Mouse (Mus musculus): Measurements from ENCODE around the gene Acadvl. TPM values are rescaled to one million over a fixed set of nuclear protein-coding genes. Genes with fewer than 3 reads are reported as not detected.
A peak's percentile ranks its signal among the peaks of the same experiment; 100 is the strongest.

The Acadvl gene
- polyA plus RNA-seq, 1 experiment from 2014 or later: 111 TPM

DNA sequence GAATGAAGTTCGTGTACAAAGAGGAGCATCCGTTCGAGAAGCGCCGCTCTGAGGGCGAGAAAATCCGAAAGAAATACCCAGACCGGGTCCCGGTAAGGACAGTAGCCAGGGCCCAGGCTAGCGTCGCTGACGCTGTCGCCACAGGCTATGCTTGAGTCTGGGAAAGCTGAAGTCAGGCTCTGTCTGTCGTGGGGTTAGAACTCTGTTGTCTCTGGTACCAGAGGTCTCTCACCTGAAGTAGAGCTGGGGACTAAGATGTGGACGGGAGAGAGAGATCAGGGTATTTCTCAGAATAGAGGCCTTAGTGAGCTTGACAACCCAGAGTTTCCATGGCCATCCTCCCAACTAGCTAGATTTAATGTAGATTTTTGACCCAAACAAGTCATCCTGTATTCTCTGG lies 23.5 kb downstream of the Acadvl start:
- H3K4me1 ChIP-seq (replicated peaks): peaks cover 39% of the 10 kb centered on the region
- H3K9ac ChIP-seq: peak overlapping the region; percentile 87
- peak overlapping the region; percentile 90 for H3K4me2 ChIP-seq
- WGBS (ENCODE audit: insufficient replicate concordance): under 1% methylated on average over 15 of the region's 15 CpGs
- H3K27ac ChIP-seq (replicated peaks): peak overlapping the region; percentile 98
- ATAC-seq (ENCODE audit: insufficient read depth): peak; percentile 13; the same call in 1 of the 2 replicates
- H3K9me3 ChIP-seq (replicated peaks): no peaks in the 10 kb centered on the region
- H3K36me3 ChIP-seq (replicated peaks): peaks cover 58% of the 10 kb centered on the region
- no peaks in the 10 kb centered on the region for H3K27me3 ChIP-seq
- peak overlapping the region; percentile 87 for H3K4me3 ChIP-seq (replicated peaks)

DNA sequence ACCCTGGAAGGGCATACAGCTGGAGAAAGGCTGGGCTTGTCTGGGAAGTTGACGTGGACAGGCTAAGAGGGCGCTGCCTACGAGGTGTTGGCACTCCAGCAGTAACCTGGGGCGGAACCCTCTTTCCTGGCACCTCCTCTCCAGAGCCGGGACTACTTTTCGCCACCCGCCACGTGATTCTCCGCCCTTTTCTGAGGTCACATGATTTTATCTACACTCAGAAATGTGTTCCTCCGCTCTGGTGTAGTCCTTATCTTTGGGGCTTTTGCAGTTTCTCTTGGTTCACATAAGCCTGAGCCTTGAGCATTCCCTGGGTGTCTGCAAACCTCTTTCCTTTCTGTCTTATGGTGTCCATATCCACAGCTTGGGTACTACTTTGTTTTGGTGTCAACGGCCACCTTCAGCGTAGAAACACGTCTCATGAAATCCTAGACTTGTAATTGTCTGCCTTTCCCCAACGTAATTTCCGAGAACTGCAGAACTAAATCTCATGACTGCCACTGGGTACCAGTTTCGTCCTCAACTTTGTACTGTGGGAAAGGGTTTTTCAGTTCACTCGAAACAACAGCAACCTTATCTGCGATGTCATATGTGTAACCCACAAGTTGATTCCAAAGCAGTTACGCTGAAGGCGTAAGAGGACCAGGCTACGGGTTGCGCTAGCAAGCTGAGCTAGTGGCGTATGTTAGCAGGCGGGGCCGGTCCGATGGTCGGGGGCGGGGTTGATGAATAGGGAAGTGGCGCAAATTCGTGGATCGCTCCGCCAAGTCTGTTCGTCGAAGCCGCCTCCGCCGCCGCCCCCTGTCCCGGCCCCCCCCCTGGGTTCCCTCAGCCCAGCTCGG lies 24.1 kb downstream of the Acadvl start, which contains the start of gene Gabarap:
Gabarap (plus strand) TSS at position 294 of the 842 bp plus-strand sequence.
- Histone ChIP-seq H3K9me3 (replicated peaks) (no peaks in the 10 kb centered on the region), H3K4me3 (replicated peaks) (peak within 1 kb of the TSS; percentile 87), H3K4me2 (peak within 1 kb of the TSS; percentile 90), H3K9ac (peak within 1 kb of the TSS; percentile 87), H3K27me3 (no peaks in the 10 kb centered on the region), H3K27ac (replicated peaks) (peak within 1 kb of the TSS; percentile 98), H3K36me3 (replicated peaks) (peaks cover 65% of the 10 kb centered on the region), H3K4me1 (replicated peaks) (peaks cover 39% of the 10 kb centered on the region)
- peak; percentile 72 for ATAC-seq (ENCODE audit: insufficient read depth)
- WGBS (ENCODE audit: insufficient replicate concordance): under 1% methylated on average over 40 of the region's 40 CpGs

DNA sequence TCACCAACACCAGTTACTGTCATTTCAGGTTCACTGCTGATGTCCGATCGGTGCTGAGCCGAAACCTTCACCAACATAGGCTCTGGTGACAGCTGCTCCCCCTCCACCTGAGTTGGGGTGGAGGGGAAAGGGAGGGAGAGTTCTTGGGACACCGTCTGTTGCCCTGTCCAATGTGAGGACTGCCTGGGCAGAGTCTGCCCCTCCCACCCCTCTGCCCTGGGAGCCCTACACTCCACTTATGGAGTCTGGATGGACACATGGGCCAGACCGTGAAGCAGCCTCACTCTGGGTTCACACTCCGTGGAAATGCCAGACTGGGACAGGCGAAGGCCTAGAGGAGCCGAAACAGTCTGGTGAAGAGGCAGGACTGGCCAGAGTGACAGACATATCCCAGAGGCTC lies 25.3 kb downstream of the Acadvl start:
- peaks cover 75% of the 10 kb centered on the region for H3K36me3 ChIP-seq (replicated peaks)

DNA sequence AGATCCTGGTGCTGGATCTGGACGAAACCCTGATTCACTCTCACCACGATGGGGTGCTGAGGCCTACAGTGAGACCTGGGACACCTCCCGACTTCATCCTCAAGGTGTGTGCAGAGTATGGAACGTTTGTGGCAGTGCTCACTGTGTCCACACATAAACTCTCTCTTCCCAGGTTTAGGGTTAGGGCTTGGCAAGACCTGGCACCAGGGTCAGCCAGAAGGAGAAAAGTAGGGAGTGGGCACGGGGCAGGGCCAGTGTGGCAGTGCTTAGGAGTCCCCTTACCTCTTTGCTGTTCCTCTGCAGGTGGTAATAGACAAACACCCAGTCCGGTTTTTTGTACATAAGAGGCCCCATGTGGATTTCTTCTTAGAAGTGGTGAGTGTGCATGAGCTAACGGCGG lies 30.8 kb downstream of the Acadvl start:
- Histone ChIP-seq H3K4me3 (replicated peaks) (no peak overlapping the region), H3K9ac (no peak overlapping the region), H3K4me1 (replicated peaks) (peaks cover 31% of the 10 kb centered on the region), H3K9me3 (replicated peaks) (no peaks in the 10 kb centered on the region), H3K27ac (replicated peaks) (no peak overlapping the region), H3K4me2 (no peak overlapping the region), H3K27me3 (no peaks in the 10 kb centered on the region), H3K36me3 (replicated peaks) (peaks cover 62% of the 10 kb centered on the region)
- 78% methylated on average over 8 of the region's 8 CpGs for WGBS (ENCODE audit: insufficient replicate concordance)
- no peak for ATAC-seq (ENCODE audit: insufficient read depth)

More for the DNA sequence above, 25.3 kb downstream of the Acadvl start:
- no peak overlapping the region for H3K4me3 ChIP-seq (replicated peaks)
- no peak for ATAC-seq (ENCODE audit: insufficient read depth)
- H3K27me3 ChIP-seq: no peaks in the 10 kb centered on the region
- WGBS (ENCODE audit: insufficient replicate concordance): 90% methylated on average over 8 of the region's 8 CpGs
- peak overlapping the region; percentile 98 for H3K27ac ChIP-seq (replicated peaks)
- H3K4me1 ChIP-seq (replicated peaks): peaks cover 37% of the 10 kb centered on the region
- no peaks in the 10 kb centered on the region for H3K9me3 ChIP-seq (replicated peaks)
- H3K4me2 ChIP-seq: no peak overlapping the region
- H3K9ac ChIP-seq: no peak overlapping the region

DNA sequence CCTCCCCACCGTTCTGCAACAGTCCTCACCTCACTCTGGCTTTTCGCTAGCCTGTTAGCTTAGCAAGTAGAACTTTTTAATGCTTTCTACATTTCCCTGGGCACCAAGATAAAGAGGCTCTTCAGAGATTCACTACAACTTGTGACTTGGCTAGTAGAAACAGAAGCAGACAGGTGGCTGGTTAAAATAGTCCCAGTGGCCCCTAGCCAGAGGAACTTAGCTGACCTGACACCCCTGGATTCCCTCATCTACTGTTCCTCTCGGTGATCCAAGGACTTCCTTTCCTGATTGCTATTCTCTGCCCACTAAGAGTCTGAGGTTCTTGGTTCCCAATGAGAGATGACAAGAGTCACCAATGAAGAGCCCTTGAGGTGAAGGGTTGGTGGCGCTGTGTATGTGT lies 31.8 kb downstream of the Acadvl start:
- ATAC-seq (ENCODE audit: insufficient read depth): no peak
- no peaks in the 10 kb centered on the region for H3K9me3 ChIP-seq (replicated peaks)
- H3K27ac ChIP-seq (replicated peaks): peak overlapping the region; percentile 98; the same call in 1 of the 2 replicates
- H3K27me3 ChIP-seq: no peaks in the 10 kb centered on the region
- H3K4me1 ChIP-seq (replicated peaks): peaks cover 39% of the 10 kb centered on the region
- no peak overlapping the region for H3K9ac ChIP-seq
- WGBS (ENCODE audit: insufficient replicate concordance): 80% methylated on average over 4 of the region's 4 CpGs
- peaks cover 56% of the 10 kb centered on the region for H3K36me3 ChIP-seq (replicated peaks)
- 0 out of 2 replicates have a peak overlapping the region, but pooled peaks have one; percentile 86 for H3K4me3 ChIP-seq (replicated peaks)
- peak overlapping the region; percentile 96 for H3K4me2 ChIP-seq

DNA sequence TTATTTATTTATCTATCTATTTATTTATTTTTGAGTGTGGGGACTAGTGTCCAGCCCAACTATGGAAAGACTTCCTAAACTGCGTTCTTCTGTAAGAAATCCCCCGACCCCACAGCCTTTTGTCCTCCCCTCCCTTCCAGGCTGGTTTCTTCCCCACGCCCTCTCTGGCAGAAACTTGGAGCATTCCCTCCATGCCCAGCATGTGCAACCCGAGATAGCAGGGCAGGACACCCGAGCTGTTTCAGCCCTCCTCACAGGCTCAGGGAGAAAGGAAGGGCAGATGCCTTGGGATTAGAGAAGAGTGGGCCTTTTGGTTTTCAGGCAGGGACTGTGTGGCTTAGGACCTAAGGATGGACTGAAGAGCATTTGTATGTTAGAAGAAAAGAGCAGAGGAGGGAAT lies 32.3 kb downstream of the Acadvl start:
- WGBS (ENCODE audit: insufficient replicate concordance): 31% methylated on average over 5 of the region's 5 CpGs
- Histone ChIP-seq H3K36me3 (replicated peaks) (peaks cover 56% of the 10 kb centered on the region), H3K4me1 (replicated peaks) (peaks cover 39% of the 10 kb centered on the region), H3K9ac (peak overlapping the region; percentile 97; the same call in 1 of the 2 replicates), H3K9me3 (replicated peaks) (no peaks in the 10 kb centered on the region), H3K4me3 (replicated peaks) (peak overlapping the region; percentile 86; the same call in 1 of the 2 replicates), H3K27me3 (no peaks in the 10 kb centered on the region), H3K27ac (replicated peaks) (peak overlapping the region; percentile 98; the same call in 1 of the 2 replicates), H3K4me2 (peak overlapping the region; percentile 96)
- no peak for ATAC-seq (ENCODE audit: insufficient read depth)

DNA sequence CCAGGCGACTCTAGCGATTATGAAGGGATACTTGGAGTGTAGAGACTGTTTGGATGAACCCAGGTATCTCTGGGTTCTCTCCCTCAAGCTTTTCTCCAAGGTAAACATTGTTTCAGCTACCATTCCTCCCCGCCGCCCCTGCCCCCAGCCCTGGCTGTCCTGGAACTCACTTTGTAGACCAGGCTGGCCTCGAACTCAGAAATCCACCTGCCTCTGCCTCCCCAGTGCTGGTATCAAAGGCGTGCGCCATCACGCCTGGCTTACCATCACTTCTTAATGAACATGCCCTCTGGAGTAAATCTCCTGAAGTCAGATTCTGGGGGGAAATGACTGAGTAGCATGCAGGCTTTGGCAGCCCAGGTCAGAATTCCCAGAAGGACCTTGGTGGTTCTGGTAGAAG lies 33.0 kb downstream of the Acadvl start, which contains the start of gene Elp5:
Elp5 (minus strand) TSS at position 293 of the 400 bp plus-strand sequence.
- Histone ChIP-seq H3K4me2 (peak within 1 kb of the TSS; percentile 96), H3K36me3 (replicated peaks) (peaks cover 56% of the 10 kb centered on the region), H3K4me3 (replicated peaks) (peak within 1 kb of the TSS; percentile 86), H3K27me3 (no peaks in the 10 kb centered on the region), H3K9ac (peak within 1 kb of the TSS; percentile 97), H3K9me3 (replicated peaks) (no peaks in the 10 kb centered on the region), H3K4me1 (replicated peaks) (peaks cover 44% of the 10 kb centered on the region), H3K27ac (replicated peaks) (peak within 1 kb of the TSS; percentile 98)
- WGBS (ENCODE audit: insufficient replicate concordance): 35% methylated on average over 8 of the region's 8 CpGs
- ATAC-seq (ENCODE audit: insufficient read depth): no peak

DNA sequence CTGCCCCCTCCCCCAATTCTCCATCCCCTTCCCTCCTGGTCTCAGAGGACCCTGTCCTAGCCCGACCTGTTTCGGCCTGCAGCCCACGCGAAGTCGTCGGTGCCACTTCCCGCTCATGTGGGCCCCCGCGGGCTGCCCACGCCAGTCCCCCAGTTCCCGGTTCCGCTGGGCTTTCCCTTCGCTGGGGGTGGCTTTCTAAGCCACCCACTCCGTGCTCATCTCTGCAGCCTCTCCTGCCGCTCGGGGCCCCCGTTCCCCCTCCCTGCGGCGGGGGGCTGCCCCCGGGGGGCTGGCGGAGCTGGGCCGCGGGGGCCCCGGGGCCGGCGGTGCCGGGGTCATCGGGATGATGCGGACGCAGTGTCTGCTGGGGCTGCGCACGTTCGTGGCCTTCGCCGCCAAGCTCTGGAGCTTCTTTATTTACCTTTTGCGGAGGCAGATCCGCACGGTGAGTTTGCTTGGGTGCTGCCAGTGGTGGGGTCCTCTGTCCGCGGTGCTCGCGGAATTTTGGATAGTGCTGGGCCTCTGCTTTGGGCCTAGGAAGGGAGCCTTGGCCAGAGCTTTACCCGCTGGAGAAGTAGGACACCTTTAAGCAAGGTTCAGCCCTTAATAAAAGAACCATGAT lies 34.0 kb downstream of the Acadvl start, which contains the start of gene Ctdnep1:
Ctdnep1 (plus strand) TSS at position 16 of the 622 bp plus-strand sequence.
- under 1% methylated on average over 43 of the region's 43 CpGs for WGBS (ENCODE audit: insufficient replicate concordance)
- Histone ChIP-seq H3K27ac (replicated peaks) (peak within 1 kb of the TSS; percentile 98), H3K4me2 (peak within 1 kb of the TSS; percentile 96), H3K27me3 (no peaks in the 10 kb centered on the region), H3K4me3 (replicated peaks) (peak within 1 kb of the TSS; percentile 86), H3K9ac (peak within 1 kb of the TSS; percentile 97), H3K4me1 (replicated peaks) (peaks cover 44% of the 10 kb centered on the region), H3K36me3 (replicated peaks) (peaks cover 55% of the 10 kb centered on the region), H3K9me3 (replicated peaks) (no peaks in the 10 kb centered on the region)
- ATAC-seq (ENCODE audit: insufficient read depth): peak; percentile 3; the same call in 1 of the 2 replicates

DNA sequence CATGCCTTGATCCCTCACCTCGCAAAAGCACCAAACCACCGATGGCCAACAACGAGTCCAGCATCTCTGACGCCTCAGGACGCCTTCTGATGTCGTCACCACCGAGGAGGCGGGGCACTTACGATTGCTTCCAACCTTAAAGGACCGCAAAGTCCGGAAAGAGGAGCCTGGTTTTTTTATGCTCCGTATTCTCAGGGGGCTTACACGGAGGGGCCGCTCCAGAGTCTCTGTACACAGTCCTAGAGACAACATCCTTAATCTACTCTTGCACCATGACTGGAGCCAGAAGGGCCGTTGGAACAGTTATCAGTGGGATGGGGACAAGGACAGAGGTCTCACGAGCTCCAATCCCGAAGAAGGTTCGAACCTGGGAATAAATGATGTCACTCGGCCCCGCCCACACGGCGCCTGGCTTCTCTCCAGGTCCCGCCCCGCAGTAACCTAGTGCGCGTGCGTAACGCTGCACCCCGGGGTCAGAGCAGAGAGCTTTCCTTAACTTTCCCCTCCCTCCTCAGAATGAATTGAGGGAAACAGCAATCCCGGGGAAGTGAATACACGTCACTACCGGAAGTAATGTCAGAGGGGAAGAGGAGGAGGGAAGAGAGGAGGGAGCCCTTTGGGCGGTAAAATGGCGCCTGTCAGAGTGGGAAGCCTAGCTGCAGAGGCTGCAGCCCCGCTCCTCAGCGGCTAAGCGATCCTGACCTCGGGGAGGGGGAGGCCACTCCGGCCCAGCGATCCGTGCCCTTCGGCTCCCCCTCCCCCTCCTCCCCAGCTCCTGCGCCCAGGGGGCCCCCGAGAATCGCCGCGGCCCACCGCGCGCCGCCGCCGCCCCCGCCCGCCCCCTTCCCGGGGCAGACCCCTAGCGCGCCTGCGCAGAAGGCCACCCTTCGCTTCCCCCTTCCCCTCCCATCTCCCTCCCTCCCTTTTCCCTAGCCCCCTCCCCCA lies 34.7 kb downstream of the Acadvl start:
- Histone ChIP-seq H3K9ac (peak overlapping the region; percentile 97), H3K4me2 (peak overlapping the region; percentile 96), H3K36me3 (replicated peaks) (peaks cover 50% of the 10 kb centered on the region), H3K4me1 (replicated peaks) (peaks cover 44% of the 10 kb centered on the region), H3K9me3 (replicated peaks) (no peaks in the 10 kb centered on the region), H3K27me3 (no peaks in the 10 kb centered on the region), H3K27ac (replicated peaks) (peak overlapping the region; percentile 98), H3K4me3 (replicated peaks) (peak overlapping the region; percentile 86)
- peak; percentile 88 for ATAC-seq (ENCODE audit: insufficient read depth)
- under 1% methylated on average over 53 of the region's 60 CpGs for WGBS (ENCODE audit: insufficient replicate concordance)

DNA sequence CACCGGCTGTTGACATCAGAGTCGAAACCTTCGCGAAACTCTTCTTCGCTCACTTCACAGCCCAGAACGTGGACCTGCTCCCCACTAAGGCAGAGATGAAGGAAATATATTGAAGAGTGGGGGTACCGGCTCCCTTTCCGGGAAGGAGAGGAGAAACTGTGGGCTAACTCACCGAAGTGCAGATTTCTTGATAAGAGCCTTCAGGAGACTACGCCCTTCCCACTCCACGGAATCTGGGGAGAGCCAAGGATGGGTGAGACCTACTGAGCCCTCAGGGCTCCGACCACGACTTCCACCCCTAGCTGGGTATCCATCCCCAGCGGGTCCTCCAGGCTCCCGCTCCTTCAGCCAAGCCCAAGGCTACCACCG lies 35.4 kb downstream of the Acadvl start:
- Histone ChIP-seq H3K27me3 (no peaks in the 10 kb centered on the region), H3K36me3 (replicated peaks) (peaks cover 48% of the 10 kb centered on the region), H3K27ac (replicated peaks) (peak overlapping the region; percentile 98), H3K9ac (peak overlapping the region; percentile 97), H3K4me1 (replicated peaks) (peaks cover 44% of the 10 kb centered on the region), H3K4me2 (peak overlapping the region; percentile 96), H3K9me3 (replicated peaks) (no peaks in the 10 kb centered on the region), H3K4me3 (replicated peaks) (peak overlapping the region; percentile 86)
- WGBS (ENCODE audit: insufficient replicate concordance): 2% methylated on average over 16 of the region's 16 CpGs
- peak; percentile 37 for ATAC-seq (ENCODE audit: insufficient read depth)

Data from liver, embryonic 15.5 days (tissue).